Mouse (Mus musculus) WW6 (cell line): Measurements from ENCODE around the gene Fbxw11.

ENCODE experiments used
- DNase-seq: peaks from one replicate; pipeline ENCODE4 v3.0.0-alpha.2; 2013; ENCODE audit warnings: low read depth, low spot score

Gene Fbxw11

GRCm38 (mm10) chr11:32751863-32752594 lies 109.5 kb downstream of the Fbxw11 start:
- DNase-seq, result no peak

- no peak for DNase-seq
Measured at GRCm38 (mm10) chr11:32752595-32752885, 110.0 kb downstream of the Fbxw11 start.

- DNase-seq, result no peak
Measured at GRCm38 (mm10) chr11:32753358-32753757, 110.8 kb downstream of the Fbxw11 start.

GRCm38 (mm10) chr11:32762773-32763172 lies 120.2 kb downstream of the Fbxw11 start:
- DNase-seq, result no peak

GRCm38 (mm10) chr11:32767496-32768230 lies 125.1 kb downstream of the Fbxw11 start:
- DNase-seq, result no peak

- peak; percentile 13 for DNase-seq
Measured at GRCm38 (mm10) chr11:32768642-32769343, 126.3 kb downstream of the Fbxw11 start.

GRCm38 (mm10) chr11:32780747-32781536 lies 138.4 kb downstream of the Fbxw11 start:
- DNase-seq, result no peak

- DNase-seq, result no peak
Measured at GRCm38 (mm10) chr11:32781633-32782404, 139.3 kb downstream of the Fbxw11 start.

GRCm38 (mm10) chr11:32782724-32783123 lies 140.2 kb downstream of the Fbxw11 start:
- no peak for DNase-seq

- DNase-seq, result no peak
Measured at GRCm38 (mm10) chr11:32785591-32786147, 143.1 kb downstream of the Fbxw11 start.

GRCm38 (mm10) chr11:32786201-32786600 lies 143.7 kb downstream of the Fbxw11 start:
- no peak for DNase-seq

- DNase-seq, result no peak
Measured at GRCm38 (mm10) chr11:32794759-32795445, 152.4 kb downstream of the Fbxw11 start.
